Mouse (Mus musculus) liver, embryonic 11.5 days (tissue): ENCODE measurements around the gene Kcnh6. TPM values are rescaled to one million over a fixed set of nuclear protein-coding genes. Genes with fewer than 3 reads are reported as not detected.
"Not testable (repeated sequence)": the region's sequence is repeated elsewhere in the genome, so short reads cannot be mapped to it uniquely, and the experiment has no call there.

ENCODE experiments used
- ATAC-seq: fragments of 200-750 bp; cut with Nextera tagmentation; replicated peaks from 2 replicates; pipeline ENCODE4 v1.8.0; 2017; ENCODE audit warnings: moderate number of reproducible peaks, mild to moderate bottlenecking, moderate TSS enrichment, moderate library complexity; ENCODE audit not compliant: low FRiP score
- DNase-seq: peaks from one replicate; pipeline ENCODE4 v3.0.0-alpha.2; 2017; ENCODE audit warnings: low spot score
- H3K27ac ChIP-seq: fragments of 300-500 bp; sonication (generic); 2 replicates; pipeline ENCODE4 v1.5.1; 2014; ENCODE audit warnings: mild to moderate bottlenecking, low read depth, low read length, control low read depth
- H3K27me3 ChIP-seq: fragments of 300-500 bp; sonication (generic); replicated peaks from 2 replicates; pipeline ENCODE4 v1.6.1; 2014; ENCODE audit warnings: low read length, mixed read lengths; ENCODE audit not compliant: control insufficient read depth, insufficient read depth
- H3K36me3 ChIP-seq: fragments of 300-500 bp; sonication (generic); 2 replicates; pipeline ENCODE4 v1.6.1; 2014; ENCODE audit warnings: mild to moderate bottlenecking, low read length, moderate library complexity, mixed read lengths; ENCODE audit not compliant: control insufficient read depth, insufficient read depth
- H3K4me1 ChIP-seq: fragments of 300-500 bp; sonication (generic); replicated peaks from 2 replicates; pipeline ENCODE4 v1.6.1; 2014; ENCODE audit warnings: low read length, mixed read lengths; ENCODE audit not compliant: control insufficient read depth, insufficient read depth
- H3K4me2 ChIP-seq: fragments of 300-500 bp; sonication (generic); 2 replicates; pipeline ENCODE4 v1.6.1; 2014; ENCODE audit warnings: mild to moderate bottlenecking, control low read depth, moderate library complexity
- H3K4me3 ChIP-seq: fragments of 300-500 bp; sonication (generic); 2 replicates; pipeline ENCODE4 v1.5.1; 2014; ENCODE audit warnings: low read depth, low read length, control low read depth
- H3K9ac ChIP-seq: fragments of 300-500 bp; sonication (generic); 2 replicates; pipeline ENCODE4 v1.6.1; 2014; ENCODE audit warnings: low read depth, low read length, control low read depth
- H3K9me3 ChIP-seq: fragments of 300-500 bp; sonication (generic); 2 replicates; pipeline ENCODE4 v1.6.1; 2016; ENCODE audit warnings: low read length, inconsistent platforms, mixed read lengths; ENCODE audit not compliant: control insufficient read depth
- WGBS: fragments of 180-500 bp; shearing (Covaris S2); extraction: QIAGEN DNeasy Blood & Tissue Kit; methylation state at CpG from one replicate; pipeline ENCODE4 v1.1.7; 2014; 5-methylcytosine and 5-hydroxymethylcytosine counted together
- polyA plus RNA-seq: library from polyadenylated mRNA; unstranded; fragments of >200 nt; fragmentation: Nextera tagmentation; extraction: Ambion mirVana; gene quantifications from 2 replicates; pipeline ENCODE4 v1.2.1, GENCODE M21; 2014

The Kcnh6 gene
- polyA plus RNA-seq, 1 experiment from 2014 or later: 0.26 TPM

DNA sequence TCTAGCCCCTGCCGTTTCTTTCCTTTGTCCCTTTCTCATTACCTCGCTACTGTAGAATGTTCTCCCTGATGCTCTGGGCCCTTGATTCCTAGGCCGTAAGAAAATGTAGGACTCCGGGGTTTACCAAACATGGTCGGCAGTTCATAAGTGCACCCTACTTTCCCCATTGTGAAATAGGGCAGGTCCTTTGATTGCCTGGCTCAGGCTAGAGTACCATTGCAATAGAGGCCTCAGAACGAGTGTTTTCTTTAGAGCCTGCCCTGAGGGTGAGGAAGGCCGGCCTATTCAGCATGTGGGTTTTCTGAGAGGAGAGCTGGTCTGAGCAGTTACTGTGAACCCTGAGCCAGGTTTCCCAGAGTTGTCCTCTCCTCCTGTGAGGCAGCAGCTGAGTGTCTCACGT, 50.1 kb downstream of the Kcnh6 start:
- Histone ChIP-seq H3K4me1 (peaks cover 33% of the 10 kb centered on the region), H3K27me3 (no peaks in the 10 kb centered on the region), H3K36me3 (peaks cover 36% of the 10 kb centered on the region), H3K9me3 (no peaks in the 10 kb centered on the region), H3K4me2 (no peak overlapping the region), H3K4me3 (no peak overlapping the region), H3K9ac (0 out of 2 replicates have a peak overlapping the region, but pooled peaks have one; percentile 31), H3K27ac (no peak overlapping the region; the same call in 1 of the 2 replicates)
- no peak for DNase-seq
- ATAC-seq: no peak
- 86% methylated on average over 8 of the region's 8 CpGs for WGBS

DNA sequence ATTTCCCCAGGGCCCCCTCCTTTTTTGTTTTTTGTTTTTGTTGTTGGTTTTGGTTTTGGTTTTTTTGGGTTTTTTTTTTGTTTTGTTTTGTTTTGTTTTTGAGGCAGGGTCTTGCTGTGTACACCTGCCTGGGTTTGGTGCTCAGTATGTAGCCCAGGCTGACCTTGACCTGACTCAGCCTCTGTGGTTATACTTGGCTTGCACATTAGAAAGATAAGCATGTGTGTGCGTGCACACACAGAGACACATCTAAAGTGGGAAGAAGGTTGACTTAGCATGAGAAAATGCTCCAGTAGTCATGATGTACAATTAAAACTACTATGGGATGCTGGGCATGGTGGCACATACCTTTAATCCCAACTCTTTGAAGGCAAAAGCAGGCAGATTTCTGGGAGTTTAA, 52.6 kb downstream of the Kcnh6 start:
- H3K27ac ChIP-seq: no peak overlapping the region
- peaks cover 14% of the 10 kb centered on the region for H3K36me3 ChIP-seq
- 76% methylated on average over 1 of the region's 1 CpGs for WGBS

GRCm38 (mm10) chr11:106061311-106061710, 53.4 kb downstream of the Kcnh6 start:
- no peak overlapping the region for H3K4me3 ChIP-seq
- ATAC-seq: no peak
- no peaks in the 10 kb centered on the region for H3K9me3 ChIP-seq
- no peak for DNase-seq
- H3K4me2 ChIP-seq: no peak overlapping the region
- no peaks in the 10 kb centered on the region for H3K27me3 ChIP-seq
- H3K36me3 ChIP-seq: peaks cover 11% of the 10 kb centered on the region
- peaks cover 15% of the 10 kb centered on the region for H3K4me1 ChIP-seq
- 75% methylated on average over 1 of the region's 1 CpGs for WGBS
- H3K9ac ChIP-seq: no peak overlapping the region
- no peak overlapping the region for H3K27ac ChIP-seq

More for the DNA sequence above, 52.6 kb downstream of the Kcnh6 start:
- DNase-seq (no peak), ATAC-seq (no peak)
- Histone ChIP-seq H3K9ac (no peak overlapping the region), H3K4me2 (no peak overlapping the region), H3K27me3 (no peaks in the 10 kb centered on the region), H3K4me1 (peaks cover 23% of the 10 kb centered on the region), H3K4me3 (no peak overlapping the region), H3K9me3 (no peaks in the 10 kb centered on the region)

DNA sequence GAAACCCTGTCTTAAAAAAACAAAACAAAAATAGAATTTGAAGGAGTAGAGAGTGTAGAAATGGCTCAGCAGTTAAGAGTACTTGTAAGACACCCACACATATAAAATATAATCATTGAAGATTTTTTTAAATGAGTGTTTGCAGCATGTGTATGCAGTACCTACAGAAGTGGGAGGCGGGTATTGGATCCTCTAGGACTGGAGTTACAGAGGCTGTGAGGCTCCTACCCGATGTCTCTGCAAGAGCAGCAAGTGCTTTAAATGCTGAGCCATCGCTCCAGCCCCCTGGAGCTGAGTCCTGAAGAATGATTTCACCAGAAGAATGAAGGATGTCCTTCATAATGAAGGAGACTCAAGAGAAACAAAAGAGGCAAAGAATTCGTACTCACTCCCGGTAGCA, 55.8 kb downstream of the Kcnh6 start:
- Histone ChIP-seq H3K27me3 (no peaks in the 10 kb centered on the region), H3K4me2 (no peak overlapping the region), H3K9me3 (no peaks in the 10 kb centered on the region), H3K9ac (no peak overlapping the region), H3K36me3 (peaks cover 2% of the 10 kb centered on the region), H3K4me1 (peaks cover 5% of the 10 kb centered on the region), H3K4me3 (no peak overlapping the region), H3K27ac (no peak overlapping the region)
- 82% methylated on average over 5 of the region's 5 CpGs for WGBS
- ATAC-seq (no peak), DNase-seq (no peak)

- no peaks in the 10 kb centered on the region; the same call in 1 of the 2 replicates for H3K36me3 ChIP-seq
- 34% methylated on average over 18 of the region's 18 CpGs for WGBS
- H3K27ac ChIP-seq: 0 out of 2 replicates have a peak overlapping the region, but pooled peaks have one; percentile 21
- peak overlapping the region; percentile 82 for H3K4me2 ChIP-seq
- ATAC-seq (no peak; the same call in 1 of the 2 replicates), DNase-seq (no peak)
- peak overlapping the region; percentile 96 for H3K9ac ChIP-seq
- H3K4me3 ChIP-seq: peak overlapping the region; percentile 95
- no peaks in the 10 kb centered on the region for H3K9me3 ChIP-seq
- no peaks in the 10 kb centered on the region for H3K27me3 ChIP-seq
- H3K4me1 ChIP-seq: peaks cover 5% of the 10 kb centered on the region
Measured at GRCm38 (mm10) chr11:106065073-106065922, 57.4 kb downstream of the Kcnh6 start.

- peaks cover 5% of the 10 kb centered on the region for H3K4me1 ChIP-seq
- peak within 1 kb of the TSS; percentile 95 for H3K4me3 ChIP-seq
- WGBS: under 1% methylated on average over 49 of the region's 49 CpGs
- H3K4me2 ChIP-seq: peak within 1 kb of the TSS; percentile 82
- H3K36me3 ChIP-seq: no peaks in the 10 kb centered on the region; the same call in 1 of the 2 replicates
- DNase-seq (peak; percentile 92), ATAC-seq (peak; percentile 96)
- H3K27ac ChIP-seq: peak within 1 kb of the TSS; percentile 81
- no peaks in the 10 kb centered on the region for H3K27me3 ChIP-seq
- peak within 1 kb of the TSS; percentile 96 for H3K9ac ChIP-seq
- no peaks in the 10 kb centered on the region for H3K9me3 ChIP-seq
Measured at GRCm38 (mm10) chr11:106065923-106066571, 58.1 kb downstream of the Kcnh6 start, which contains the start of gene Taco1. Gene Taco1, plus strand, starts transcription at chr11:106066061.

DNA sequence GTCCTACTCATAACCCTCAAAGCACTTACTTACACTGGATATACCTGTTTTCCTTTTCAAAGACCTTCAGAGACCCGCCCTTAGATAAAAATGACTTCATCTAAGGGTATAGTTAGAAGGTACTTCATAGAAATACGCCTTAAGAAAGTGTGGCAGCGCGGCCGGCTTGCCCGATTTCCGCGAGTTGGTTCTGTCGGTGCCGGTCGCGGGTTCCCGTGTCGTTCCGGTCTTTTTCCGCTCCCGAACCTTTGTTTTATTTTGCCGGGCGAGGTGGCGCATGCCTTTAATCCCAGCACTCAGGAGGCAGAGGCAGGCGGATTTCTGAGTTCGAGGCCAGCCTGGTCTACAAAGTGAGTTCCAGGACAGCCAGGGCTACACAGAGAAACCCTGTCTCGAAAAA, 58.7 kb downstream of the Kcnh6 start:
- H3K9ac ChIP-seq: peak overlapping the region; percentile 96
- WGBS: 7% methylated on average over 23 of the region's 23 CpGs
- H3K36me3 ChIP-seq, H3K27me3 ChIP-seq, H3K9me3 ChIP-seq, H3K4me1 ChIP-seq: not testable (repeated sequence)
- peak overlapping the region; percentile 82 for H3K4me2 ChIP-seq
- DNase-seq (peak; percentile 70), ATAC-seq (0 out of 2 replicates have a peak, but pooled peaks have one; percentile 1)
- peak overlapping the region; percentile 81 for H3K27ac ChIP-seq
- H3K4me3 ChIP-seq: peak overlapping the region; percentile 95

GRCm38 (mm10) chr11:106073774-106074173, 65.8 kb downstream of the Kcnh6 start:
- Histone ChIP-seq H3K27ac (no peak overlapping the region), H3K27me3 (no peaks in the 10 kb centered on the region), H3K4me1 (no peaks in the 10 kb centered on the region), H3K4me2 (no peak overlapping the region), H3K9me3 (no peaks in the 10 kb centered on the region), H3K36me3 (peaks cover 4% of the 10 kb centered on the region; the same call in 1 of the 2 replicates), H3K9ac (no peak overlapping the region), H3K4me3 (no peak overlapping the region)
- WGBS: 72% methylated on average over 3 of the region's 3 CpGs
- no peak for DNase-seq
- ATAC-seq: no peak
